Mouse (Mus musculus) left cerebral cortex, adult 9 months (tissue): ENCODE results near the gene Rab11fip3.
A peak's percentile ranks its signal among the peaks of the same experiment; 100 is the strongest.

Experiments
- DNase-seq, 2 experiments: peaks; one replicate each; pipeline ENCODE4 v3.0.0; 2022; ENCODE audit warnings: low spot score in 2 of 2

Rab11fip3 gene

GRCm38 (mm10) chr17:26087059-26087564 is 17.8 kb upstream of the Rab11fip3 start:
- DNase-seq, result no peak

DNA sequence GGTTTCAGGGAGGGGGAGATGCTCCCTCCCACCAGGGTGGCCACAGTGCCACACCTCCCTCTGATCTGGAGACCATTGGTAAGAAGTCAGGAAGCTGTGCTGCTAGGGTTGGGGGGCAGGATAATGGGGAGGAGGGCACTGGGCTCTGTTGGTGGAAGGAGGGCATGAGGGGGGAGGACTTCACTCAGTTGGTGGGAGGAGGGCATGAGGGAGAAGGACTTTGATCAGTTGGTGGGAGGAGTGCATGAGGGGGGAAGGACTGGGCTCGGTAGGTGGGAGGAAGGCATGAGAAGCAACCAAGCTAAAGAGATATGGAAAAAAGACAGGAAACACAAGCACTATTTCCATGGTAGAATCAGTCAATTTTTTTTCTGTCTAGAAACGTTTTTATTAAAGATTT is 11.5 kb upstream of the Rab11fip3 start:
- DNase-seq, result no peak

GRCm38 (mm10) chr17:26078851-26079250 is 9.5 kb upstream of the Rab11fip3 start:
- no peak for DNase-seq

- peak; percentile 78 to 83 for DNase-seq
Observed at GRCm38 (mm10) chr17:26075246-26075645, 5.9 kb upstream of the Rab11fip3 start.

DNA sequence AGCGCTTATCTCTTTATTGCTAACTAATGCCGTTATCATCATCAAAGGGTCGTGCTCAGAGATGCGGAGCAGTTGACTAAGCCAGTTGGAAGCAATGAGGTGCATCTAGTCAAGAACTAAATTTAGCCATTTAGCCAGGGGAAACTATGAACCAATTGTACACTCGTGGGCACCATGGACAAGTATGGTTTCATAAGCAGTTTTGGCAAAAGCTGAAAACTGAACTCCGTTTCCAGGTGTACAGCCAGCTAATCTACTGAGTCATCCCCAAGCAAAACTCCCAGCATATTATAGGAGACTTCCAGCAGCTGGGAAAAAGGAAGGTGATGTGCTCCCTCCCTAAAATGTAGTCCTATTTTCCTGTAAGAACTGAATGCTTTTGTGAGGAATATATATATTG is 781 bp upstream of the Rab11fip3 start:
- no peak for DNase-seq

GRCm38 (mm10) chr17:26068024-26068830 is 1.1 kb downstream of the Rab11fip3 start:
- DNase-seq, result no peak

GRCm38 (mm10) chr17:26066488-26067020 is 2.8 kb downstream of the Rab11fip3 start:
- no peak for DNase-seq

GRCm38 (mm10) chr17:26064916-26065315 is 4.4 kb downstream of the Rab11fip3 start:
- DNase-seq, result no peak

- DNase-seq, result no peak
Observed at GRCm38 (mm10) chr17:26057787-26058567, 11.4 kb downstream of the Rab11fip3 start.

DNA sequence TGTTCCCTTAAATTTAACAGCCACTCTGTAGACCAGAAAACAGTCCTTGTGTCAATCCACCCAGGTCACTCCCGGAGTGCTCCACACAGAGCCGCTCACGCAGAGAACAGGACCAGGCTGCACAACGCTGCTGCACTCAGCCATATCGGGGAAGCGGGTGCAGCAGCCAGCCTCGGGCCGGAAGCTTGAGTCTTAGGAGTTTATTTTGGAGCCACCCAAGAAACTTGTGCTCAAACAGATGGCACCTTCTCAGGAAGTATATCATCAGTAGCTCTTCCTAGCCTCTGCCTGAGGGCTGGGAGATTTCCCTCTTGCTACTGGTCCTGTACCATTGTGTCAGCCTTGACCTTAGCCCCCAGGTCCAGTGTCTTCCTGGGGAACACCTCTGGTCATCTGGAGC is 12.1 kb downstream of the Rab11fip3 start:
- DNase-seq, result peak in 1 of 2 experiments; percentile 52

- no peak for DNase-seq
Observed at GRCm38 (mm10) chr17:26055164-26055563, 14.2 kb downstream of the Rab11fip3 start.

DNA sequence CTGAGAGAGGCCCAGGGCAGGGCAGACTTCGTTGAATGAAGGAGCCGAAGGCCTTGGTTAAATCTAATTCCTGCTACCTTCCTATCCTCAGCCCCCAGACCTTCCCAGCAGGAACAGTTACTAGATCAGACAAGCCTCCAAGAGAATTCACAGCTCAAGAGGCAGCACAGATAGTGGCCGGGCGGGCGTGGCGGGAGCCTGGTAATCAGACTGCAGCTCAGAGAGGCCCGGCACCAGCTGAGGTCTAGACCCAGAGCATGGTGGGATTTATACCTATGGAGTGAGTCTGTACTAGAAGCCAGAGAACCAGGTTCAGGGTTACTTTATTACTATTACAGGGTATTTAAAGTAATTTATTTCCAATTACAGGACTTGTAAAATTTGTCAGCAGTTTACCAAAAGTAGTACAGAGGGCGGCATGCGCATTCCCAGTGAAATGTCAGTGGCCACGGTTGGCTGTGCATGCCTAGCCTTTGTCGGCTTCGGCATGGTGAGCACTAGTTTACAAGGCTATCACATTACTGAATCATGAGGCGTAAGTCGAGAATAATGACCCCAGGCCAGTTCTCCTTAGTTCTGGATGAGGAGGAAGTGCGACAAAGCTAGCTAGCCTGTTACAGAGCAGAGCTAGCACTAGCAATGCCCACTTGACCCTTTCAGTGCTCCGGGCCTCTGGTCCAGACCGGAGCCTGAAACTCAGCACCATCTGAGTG is 15.1 kb downstream of the Rab11fip3 start:
- no peak for DNase-seq

- no peak for DNase-seq
Observed at GRCm38 (mm10) chr17:26052706-26053105, 16.6 kb downstream of the Rab11fip3 start.

DNA sequence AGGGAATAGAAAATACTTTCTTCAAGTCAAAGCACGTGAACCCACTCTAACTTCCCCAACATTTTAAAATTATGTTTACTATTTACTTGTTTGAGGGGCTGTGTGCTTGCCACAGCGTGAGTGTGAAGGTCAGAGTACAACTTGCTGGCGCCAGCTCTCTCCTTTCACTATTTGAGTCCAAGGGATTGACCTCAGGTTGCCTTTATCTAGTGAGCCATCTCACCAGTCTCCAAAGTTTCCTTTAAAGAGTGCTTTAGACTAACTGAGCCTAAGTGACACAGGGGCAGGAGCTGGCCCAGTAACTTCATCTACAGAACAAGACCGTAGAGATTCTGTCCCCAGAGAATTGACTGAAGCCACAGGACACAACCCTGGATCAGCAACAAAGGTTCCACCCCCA is 17.3 kb downstream of the Rab11fip3 start:
- DNase-seq, result no peak

GRCm38 (mm10) chr17:26048118-26048517 is 21.2 kb downstream of the Rab11fip3 start:
- no peak for DNase-seq

DNA sequence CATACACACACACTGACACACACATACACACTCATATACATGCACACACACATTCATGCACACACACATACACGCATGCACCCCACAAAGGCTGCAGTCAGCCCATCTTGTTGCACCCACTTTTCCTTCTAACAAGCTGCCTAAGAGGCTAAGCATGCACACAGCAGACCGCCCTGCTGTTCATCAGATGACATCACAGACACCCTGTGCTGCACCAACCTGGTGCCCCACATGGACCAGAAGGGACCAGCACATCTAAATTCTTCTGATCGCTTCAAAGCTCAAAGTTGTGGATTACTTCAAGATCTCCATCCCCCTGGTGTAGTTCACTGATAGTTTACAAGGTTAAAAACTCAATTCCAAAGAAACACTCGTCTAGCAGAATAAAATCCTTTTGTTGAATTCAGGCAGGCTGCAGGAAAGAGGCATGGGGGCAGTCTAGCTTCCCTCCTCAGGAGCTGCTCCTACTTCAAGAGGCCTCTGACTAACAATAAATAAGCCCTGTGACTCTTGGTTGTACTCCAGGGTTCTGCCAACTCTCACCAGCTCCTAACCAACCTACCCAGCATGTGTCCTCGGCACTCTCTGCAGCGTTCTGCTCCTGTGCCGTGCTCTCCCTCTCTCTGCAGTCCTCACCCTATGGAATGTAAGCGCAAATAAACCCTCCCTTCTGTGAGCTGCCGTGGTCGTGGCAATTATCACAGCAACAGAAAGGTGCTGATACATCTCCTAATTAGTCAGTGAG is 22.9 kb downstream of the Rab11fip3 start:
- no peak for DNase-seq

GRCm38 (mm10) chr17:26045285-26045684 is 24.1 kb downstream of the Rab11fip3 start:
- no peak for DNase-seq

DNA sequence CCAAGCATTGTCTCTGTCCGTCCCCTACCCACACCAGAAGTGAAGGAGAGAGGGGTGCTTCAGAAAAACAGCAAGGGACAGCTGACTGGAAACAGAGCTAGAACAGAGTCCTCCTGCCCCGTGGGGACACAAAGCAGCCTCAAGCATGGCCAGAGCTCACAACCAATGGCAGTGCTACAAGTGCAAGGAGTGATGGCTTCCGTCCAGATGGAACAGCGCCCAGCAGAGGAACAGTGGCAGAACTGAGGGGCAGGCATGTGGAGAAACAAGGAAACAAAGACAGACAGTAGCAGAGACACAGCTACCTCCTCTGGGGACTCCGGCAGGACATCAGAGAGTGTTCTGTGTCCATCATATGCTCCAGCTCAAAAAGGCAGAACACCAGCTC is 26.1 kb downstream of the Rab11fip3 start:
- DNase-seq, result peak in 1 of 2 experiments; percentile 85

DNA sequence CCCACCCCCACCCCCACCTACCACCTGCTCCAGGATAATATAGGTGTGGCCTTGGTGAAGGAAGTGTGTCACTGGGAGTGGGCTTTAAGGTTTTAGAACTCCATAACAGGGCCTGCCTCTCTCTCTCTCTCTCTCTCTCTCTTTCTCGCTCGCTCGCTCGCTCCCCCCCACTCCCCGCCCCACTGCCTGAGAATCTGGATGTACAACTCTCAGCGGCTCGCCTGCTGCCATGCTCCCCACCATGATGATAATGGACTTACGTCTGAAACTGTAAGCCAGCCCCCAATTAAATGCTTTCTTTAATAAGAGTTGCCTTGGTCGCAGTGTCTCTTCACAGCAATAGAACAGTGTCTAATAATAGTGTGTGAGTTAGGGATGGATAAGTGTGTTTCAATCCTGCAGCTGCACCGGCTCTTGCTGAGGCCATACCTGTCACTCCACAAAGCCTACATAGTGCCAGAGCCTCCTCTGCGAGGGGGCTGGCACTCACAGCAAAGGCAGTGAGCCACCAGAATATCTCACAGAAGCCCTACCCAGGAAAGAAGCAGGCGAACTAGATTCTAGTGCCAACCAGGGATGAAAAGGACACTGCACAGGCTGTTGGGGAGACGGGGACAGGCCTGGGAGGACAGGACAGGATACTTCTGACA is 26.6 kb downstream of the Rab11fip3 start:
- no peak for DNase-seq

DNA sequence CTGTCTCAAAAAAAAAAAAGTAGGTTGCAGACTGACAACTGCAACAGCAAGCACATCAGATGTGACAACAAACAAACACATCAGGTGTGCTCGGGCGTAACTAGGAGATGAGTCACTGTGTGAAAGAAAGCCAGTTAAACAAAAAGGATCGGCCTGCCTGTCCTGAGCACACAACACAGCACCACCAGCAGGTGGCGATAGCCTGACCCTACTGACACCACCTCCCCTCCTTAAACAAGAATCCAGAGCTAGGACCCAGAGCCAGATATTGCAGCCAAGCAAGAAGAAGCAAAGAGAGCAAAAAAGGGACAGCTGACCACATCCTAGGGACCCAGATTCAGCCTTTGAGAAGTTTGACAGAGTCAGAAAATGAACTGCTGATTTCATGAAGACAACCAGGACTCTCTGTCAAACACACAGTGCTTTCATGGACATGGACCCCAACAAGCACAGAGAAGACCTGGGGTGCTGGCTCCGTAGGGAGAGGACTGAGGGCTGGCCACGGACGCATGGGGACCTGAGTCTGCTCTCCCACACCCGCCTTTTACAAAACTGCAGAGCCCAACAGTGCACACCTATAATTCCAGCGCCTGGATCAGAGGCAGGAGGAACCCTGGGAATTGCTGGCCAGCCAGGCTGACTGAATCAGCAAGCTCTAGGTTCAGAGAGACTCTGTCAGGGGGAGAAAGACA is 28.1 kb downstream of the Rab11fip3 start:
- peak in 1 of 2 experiments; percentile 60 for DNase-seq
